Mouse (Mus musculus) heart, adult 11 months (tissue): Measurements from ENCODE around the gene Ccdc170.
A peak's percentile ranks its signal among the peaks of the same experiment; 100 is the strongest.
"Not testable (repeated sequence)": the region's sequence is repeated elsewhere in the genome, so short reads cannot be mapped to it uniquely, and the experiment has no call there.

ENCODE experiments used
- DNase-seq: peaks from one replicate; pipeline ENCODE4 v3.0.0; 2022

The Ccdc170 gene

DNA sequence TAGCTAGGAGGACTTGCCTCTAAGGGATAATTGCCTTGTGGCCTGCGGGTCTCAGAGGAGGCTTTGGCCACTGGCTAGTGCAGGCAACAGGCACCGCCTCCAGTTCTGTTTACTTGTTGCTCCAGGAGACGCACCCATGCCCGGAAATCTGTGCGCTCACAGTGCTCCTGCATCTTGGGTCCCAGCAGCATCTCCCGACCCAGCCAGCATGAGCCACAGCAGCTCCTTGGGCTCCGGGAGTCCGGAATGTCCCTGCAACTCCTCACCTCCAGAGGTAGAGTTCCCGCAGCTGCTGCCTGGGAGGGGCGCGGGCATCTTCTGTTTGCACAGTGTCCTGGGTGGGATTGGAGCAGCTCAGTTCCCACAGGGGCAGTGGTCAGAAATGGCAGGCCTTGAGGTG is at the start of gene Ccdc170:
Ccdc170 (plus strand) TSS at position 148 of the 400 bp plus-strand sequence.
- peak; percentile 96 for DNase-seq

DNA sequence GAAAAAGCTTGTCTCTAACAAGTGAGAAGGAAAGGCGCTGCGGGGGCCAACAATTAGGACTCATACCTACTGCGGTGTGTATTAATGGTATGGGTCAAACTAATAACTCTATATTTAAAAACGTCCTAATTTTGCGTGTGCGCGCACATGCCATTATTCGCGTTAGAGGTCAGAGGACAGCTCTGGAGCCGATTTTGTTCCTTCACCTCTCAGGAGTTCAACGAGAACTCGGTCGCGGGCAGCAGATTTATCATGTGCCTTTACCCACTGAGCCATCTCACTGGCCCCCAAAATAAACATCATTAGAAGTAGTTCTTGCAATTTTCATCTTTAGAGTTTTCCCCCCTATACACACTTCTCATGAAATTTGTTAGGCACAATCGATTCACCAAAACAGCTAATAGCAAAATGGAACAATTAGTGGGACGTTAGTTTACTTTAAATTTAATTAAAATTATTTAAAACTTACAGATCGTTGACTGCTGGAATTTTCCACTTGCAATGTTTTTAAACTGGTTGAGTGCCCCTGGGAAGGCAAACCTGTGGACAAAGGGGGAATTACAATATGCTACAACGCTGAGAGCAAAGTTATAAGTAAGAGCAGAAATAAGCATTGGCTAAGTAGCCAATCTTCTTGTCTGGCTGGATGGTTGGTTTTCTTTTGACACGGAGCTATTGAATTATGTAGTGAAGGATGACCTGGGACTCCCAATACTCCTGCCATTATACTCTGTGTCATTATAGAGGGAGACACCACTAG is 49.1 kb upstream of the Ccdc170 start:
- peak; percentile 33 for DNase-seq

GRCm38 (mm10) chr10:4433871-4434270 is 48.4 kb upstream of the Ccdc170 start:
- DNase-seq, result not testable (repeated sequence)

GRCm38 (mm10) chr10:4435416-4435815 is 46.9 kb upstream of the Ccdc170 start:
- no peak for DNase-seq

DNA sequence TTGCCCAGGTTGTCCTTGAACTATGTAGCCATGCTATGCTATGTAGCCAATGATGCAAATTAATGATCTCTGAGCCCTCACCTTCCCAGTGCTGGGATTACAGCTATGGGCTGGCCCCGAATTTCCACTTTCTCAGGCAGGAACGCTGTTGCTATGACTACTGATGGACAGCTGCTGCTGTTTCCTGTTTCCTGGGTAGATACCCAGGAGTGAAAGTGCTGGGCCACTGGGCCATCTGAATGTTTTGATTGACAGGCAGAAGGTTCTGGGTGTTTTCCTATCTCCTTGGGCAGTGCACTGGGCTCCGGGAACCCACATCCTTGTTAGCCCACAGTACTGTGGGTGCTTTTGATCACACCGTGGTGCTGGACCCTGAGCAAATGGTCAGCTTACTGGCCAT is 25.9 kb upstream of the Ccdc170 start:
- peak; percentile 87 for DNase-seq

- DNase-seq, result peak; percentile 84
Observed at GRCm38 (mm10) chr10:4460201-4460600, 22.1 kb upstream of the Ccdc170 start.

- DNase-seq, result peak; percentile 52
Observed at GRCm38 (mm10) chr10:4465799-4466198, 16.5 kb upstream of the Ccdc170 start.

DNA sequence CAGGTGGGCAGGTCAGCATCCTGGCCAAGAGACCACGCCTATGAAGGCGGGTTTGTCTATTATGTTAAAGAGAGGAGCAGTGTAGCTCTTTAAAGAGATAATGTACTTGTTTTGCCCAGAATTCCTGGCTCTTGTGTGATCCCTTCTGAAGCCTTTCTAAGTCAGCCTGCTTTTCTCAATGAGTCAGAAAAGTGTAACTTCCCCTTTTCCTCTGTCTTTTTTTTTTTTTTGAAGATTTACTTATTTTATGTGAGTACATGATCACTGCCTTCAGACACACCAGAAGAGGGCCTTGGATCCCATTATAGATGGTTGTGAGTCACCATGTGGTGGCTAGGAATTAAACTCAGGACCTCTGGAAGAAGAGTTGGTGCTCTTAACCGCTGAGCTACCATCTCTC is 12.9 kb upstream of the Ccdc170 start:
- peak; percentile 31 for DNase-seq

GRCm38 (mm10) chr10:4473591-4473993 is 8.7 kb upstream of the Ccdc170 start:
- DNase-seq, result peak; percentile 91

DNA sequence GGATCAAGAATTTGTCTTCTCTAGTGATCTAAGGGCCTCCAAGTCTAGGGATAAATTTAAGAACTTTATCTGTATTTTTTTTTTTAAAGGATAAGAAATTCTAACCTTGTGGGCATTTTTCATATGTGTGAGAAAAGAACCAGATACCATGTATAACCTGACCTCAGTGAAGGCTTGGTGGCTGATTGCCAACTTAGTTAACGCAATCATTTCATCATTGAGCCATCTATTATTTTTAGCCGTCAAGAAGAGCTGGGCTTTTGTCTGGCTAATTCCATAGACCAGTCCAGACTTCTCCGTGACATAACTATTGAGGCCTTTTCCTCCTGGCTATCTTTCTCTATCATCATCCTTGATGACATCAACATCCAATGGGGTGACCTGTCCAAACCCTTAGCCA is 6.9 kb upstream of the Ccdc170 start:
- DNase-seq, result peak; percentile 4

GRCm38 (mm10) chr10:4476604-4477003 is 5.7 kb upstream of the Ccdc170 start:
- DNase-seq, result no peak

DNA sequence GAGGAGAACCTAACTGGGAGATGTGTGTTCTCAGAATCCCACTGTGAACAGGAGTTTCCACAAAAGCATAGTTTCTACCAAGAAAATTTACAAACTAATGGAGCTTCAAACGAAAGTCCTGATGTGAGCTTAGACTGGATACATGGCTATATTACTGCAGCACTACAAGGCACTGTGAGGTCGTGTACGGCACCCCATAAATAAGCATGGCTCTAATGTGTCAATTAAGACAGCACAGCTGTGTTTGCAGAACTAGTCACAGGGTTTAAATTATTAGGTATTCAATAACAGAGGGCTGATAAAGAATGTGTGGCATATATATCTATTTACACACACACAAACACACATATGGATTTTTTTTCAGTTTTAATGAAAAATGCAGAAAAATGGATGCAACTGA is 1.4 kb upstream of the Ccdc170 start:
- DNase-seq, result no peak

- peak; percentile 96 for DNase-seq
Observed at GRCm38 (mm10) chr10:4481695-4482094, 607 bp upstream of the Ccdc170 start.

DNA sequence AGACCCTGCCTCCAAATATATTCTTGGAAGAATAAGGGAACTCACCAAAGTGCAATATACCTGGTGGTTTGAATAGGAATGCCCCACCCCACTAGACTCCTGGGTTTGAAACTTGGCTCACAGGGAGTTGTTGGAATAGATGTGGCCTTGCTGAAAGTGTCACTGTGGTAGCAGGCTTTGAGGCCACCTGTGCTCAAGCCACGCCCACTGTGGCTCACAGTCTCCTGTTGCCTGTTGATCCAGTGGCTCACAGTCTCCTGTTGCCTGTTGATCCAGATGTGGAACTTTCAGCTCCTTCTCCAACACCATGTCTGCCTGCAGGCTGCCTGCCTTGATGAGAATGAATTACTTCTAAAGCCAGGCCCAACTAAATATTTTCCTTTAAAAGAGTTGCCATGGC is 1.5 kb downstream of the Ccdc170 start:
- DNase-seq, result no peak

DNA sequence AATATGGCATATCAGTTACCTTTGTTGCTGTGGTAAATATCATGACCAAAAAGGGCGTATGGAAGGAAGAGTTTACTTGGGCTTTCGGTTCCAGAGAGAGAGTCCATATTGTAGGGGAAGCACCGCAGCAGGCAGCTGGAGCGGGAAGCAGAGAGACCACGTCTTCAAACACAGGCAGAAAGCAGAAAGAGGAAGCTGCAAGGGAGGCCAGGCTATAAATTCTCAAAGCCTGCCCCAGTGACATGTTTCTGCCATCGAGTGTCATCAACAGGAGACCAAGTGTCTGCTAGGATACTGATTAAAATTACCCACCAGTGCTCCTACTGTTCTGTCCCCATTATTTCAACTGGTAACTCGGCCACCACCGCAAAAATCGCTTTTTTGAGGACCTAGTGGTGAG is 2.7 kb downstream of the Ccdc170 start:
- DNase-seq, result no peak

GRCm38 (mm10) chr10:4489865-4490264 is 7.6 kb downstream of the Ccdc170 start:
- DNase-seq, result no peak

DNA sequence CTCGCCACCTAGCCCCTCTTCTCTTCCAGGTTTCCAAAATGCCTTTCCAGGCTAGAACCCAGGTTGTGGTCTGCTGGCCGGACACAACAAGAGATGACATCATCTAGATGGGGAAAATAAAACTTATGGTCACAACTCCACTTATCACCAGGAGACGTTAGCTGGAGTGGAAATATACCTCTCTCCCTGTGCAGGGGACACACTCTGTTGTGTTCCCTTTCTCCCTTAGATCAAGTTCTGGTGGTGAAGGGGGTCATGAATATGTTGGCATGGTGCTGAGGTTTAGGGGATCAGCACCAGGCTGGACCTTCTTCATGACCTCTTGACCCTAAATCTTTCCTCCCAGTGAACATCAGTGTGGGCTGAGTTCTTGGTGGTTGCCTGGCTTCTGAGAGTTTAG is 9.0 kb downstream of the Ccdc170 start:
- DNase-seq, result no peak

DNA sequence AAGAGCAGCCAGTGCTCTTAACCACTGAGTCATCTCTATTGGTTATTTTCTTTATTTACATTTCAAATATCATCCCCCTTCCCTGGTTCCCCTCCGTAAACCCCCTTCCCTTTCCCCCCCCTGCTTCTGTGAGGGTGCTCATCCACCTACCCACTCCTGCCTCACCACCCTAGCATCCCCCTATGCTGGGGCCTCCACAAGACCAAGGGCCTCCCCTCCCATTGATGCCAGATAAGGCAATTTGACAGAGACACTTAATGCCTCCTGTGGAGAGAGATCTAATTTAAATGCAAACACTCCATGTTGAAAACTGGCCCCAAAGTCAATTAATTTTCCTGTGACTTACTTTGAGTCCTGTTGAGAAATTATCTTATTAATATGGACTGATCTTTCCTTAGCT is 9.7 kb downstream of the Ccdc170 start:
- no peak for DNase-seq

DNA sequence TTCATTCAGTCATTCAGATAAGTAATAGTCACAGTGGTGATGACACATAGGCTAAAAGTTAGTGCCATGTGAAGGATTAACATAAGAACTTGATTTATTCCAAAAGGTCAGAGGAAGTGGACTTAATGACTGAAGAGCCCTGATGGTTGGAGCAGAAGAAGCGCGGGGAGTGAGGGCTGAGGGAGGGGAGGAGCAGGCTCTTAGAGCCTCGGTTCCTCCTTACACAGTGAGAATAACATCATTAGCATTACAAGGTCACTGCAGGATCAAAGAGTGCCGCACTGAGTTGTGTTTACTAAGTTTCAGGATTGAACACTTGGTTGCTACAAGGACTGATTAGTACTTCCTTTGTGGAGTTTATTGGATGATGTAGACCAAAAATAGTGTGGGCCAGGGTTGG is 10.6 kb downstream of the Ccdc170 start:
- DNase-seq, result no peak

- DNase-seq, result no peak
Observed at GRCm38 (mm10) chr10:4503251-4503650, 20.9 kb downstream of the Ccdc170 start.

GRCm38 (mm10) chr10:4512725-4513124 is 30.4 kb downstream of the Ccdc170 start:
- DNase-seq, result no peak

GRCm38 (mm10) chr10:4517614-4518013 is 35.3 kb downstream of the Ccdc170 start:
- no peak for DNase-seq

GRCm38 (mm10) chr10:4519645-4520044 is 37.3 kb downstream of the Ccdc170 start:
- DNase-seq, result no peak

GRCm38 (mm10) chr10:4520394-4521102 is 38.2 kb downstream of the Ccdc170 start:
- DNase-seq, result no peak
